Mouse (Mus musculus) kidney, adult 2 months (tissue): ENCODE results near the gene Spice1.

ENCODE experiments used
- CTCF ChIP-seq: fragments of 200-500 bp; conservative IDR thresholded peaks from 2 replicates; pipeline ENCODE4 v1.5.1; 2011; ENCODE audit warnings: low read depth, mild to moderate bottlenecking, control low read depth, low read length, moderate library complexity, mixed read lengths; ENCODE audit not compliant: insufficient read depth, insufficient read length
- POLR2A ChIP-seq: fragments of 200-500 bp; IDR thresholded peaks from one replicate; pipeline ENCODE4 v1.6.1; 2011; ENCODE audit warnings: low read depth, low read length, control low read depth

DNA sequence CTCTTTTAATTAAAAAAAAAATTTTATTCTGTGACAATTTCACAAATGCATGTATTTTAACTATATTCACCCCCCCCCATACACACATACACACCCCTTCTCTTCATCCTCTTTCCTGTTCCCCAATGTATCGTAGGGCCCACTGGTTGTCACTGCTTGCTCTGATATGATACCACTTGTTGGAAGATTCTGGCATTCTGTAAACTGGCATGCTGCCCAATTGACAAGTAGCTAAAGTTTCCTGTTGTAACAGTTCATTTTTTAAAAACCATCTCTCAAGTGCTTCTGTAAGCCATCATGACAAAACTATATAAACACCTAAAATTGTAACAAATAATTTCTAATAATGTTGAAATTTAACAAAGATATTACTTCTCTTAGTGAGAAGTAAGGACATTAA lies 37.3 kb downstream of the Spice1 start:
- TF ChIP-seq POLR2A (no peak), CTCF (no peak)
